Mouse (Mus musculus) NIH3T3 (cell line): ENCODE measurements at regions not wholly inside any gene's neighbourhood (a gene's known extent, or its start where the extent isn't known, plus 50 kb on each side); places are given as distances from the start of the nearest gene placed in this dataset.

Source experiments
- DNase-seq: peaks from one replicate; pipeline ENCODE4 v3.0.0-alpha.2; 2012; ENCODE audit warnings: low read depth

DNA sequence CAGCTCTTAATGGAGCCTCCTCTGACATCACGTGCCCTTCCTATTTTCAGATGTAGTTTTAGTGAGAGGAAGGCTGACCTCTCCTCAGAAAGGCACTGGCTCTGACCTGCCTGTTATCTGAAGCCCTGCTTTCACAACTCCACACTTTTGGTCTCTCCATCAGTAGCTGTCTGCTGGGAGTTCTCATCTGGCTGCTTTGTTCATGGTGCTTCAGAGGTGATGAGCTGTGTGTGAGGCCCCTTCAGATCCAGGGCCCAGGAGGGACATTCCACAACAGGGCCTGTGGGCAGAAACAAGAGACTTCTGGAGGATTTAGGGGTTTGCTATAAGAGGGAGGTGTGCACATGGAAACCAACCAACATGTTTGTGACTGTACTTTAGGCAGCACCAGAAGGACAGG lies 50.8 kb upstream of the Fhl2 start:
- DNase-seq, result no peak

GRCm38 (mm10) chr1:43250281-43250680 lies 53.5 kb upstream of the Fhl2 start:
- DNase-seq, result peak; percentile 36

- DNase-seq, result no peak
Measured at GRCm38 (mm10) chr1:43251356-43251755, 54.6 kb upstream of the Fhl2 start.

- DNase-seq, result no peak
Measured at GRCm38 (mm10) chr1:43254129-43254528, 57.3 kb upstream of the Fhl2 start.

DNA sequence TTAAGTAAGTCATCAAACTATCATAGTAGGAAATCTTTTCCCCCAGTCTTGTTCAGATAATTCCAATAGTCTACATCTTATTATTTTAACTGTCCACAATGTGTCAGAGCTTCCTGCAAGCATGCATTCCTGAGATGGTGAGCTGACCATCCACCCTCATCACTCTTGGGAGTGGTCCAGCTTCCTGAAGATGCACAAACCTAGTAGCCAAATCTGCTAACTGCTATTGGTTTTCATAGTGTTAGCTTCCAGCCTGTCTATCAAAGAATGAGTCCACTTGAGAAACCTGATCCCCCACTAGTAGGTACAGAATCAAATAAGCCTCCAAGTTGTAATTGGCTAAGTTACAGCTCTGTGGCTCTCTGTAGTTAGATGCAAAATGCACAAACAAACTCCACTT lies 59.3 kb upstream of the Fhl2 start:
- DNase-seq, result peak; percentile 62

- DNase-seq, result no peak
Measured at GRCm38 (mm10) chr1:43257909-43258308, 61.1 kb upstream of the Fhl2 start.

GRCm38 (mm10) chr1:43259841-43260240 lies 63.1 kb upstream of the Fhl2 start:
- DNase-seq, result peak; percentile 80

- peak; percentile 51 for DNase-seq
Measured at GRCm38 (mm10) chr1:43260491-43260890, 63.7 kb upstream of the Fhl2 start.

DNA sequence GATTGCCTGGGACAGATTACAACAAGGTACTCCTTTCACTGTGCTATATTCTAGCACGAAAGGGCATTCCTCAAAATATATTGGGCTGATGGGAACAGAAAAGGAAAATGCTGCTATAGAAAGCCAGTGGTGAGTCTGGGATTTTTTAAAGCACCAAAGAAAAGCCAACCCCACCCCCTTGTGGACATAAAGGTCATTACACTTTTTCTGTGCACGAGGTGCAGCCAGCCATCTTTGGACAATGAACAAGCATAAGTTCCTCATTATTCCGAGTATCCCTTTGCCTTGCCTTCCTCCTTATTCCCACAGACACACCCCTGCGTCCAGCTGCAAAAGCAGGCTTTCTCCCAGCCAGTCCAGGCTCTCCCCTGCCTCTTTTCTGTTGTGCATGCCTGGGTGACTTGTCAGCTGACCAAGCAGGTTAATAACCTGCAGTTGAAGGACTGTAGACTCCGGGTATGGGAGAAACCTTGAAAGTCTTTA lies 67.7 kb upstream of the Fhl2 start:
- DNase-seq, result peak; percentile 95

DNA sequence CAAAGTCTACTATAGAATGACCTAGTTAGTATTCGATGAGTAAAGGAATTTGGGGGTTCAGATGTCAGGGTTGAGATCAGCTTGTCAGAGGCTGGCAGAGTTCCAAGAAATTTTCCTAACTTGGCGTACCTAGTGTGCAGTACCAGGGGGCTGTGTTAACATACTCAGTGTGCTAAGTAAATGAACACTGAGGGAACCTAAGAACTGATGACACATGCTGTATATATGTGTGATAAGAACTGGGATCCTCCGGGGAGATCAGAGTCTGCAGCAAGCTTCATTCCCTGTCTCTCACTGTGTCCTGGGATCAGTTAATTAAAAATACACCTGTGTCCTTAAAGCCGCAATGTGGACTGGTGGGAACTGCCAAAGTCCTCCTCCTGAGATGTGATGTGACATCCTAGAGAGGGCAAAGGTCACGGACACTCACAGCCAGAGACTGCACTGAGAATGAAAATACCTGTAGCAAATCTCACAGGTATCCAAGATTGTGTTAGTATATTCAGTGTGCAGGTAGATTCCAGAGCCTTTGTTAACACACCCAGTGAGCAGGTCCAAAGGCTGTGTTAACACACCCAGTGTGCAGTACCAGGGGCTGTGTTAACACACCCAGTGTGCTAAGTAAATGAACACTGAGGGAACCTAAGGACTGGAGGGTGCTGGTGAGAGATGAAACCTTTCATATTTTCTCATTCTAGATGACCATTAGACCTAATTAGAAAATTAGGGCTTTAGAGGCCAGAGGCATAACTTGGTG lies 69.1 kb upstream of the Fhl2 start:
- DNase-seq, result no peak

GRCm38 (mm10) chr1:43269685-43270084 lies 72.9 kb upstream of the Fhl2 start:
- peak; percentile 85 for DNase-seq

- DNase-seq, result no peak
Measured at GRCm38 (mm10) chr1:43273236-43273868, 76.6 kb upstream of the Fhl2 start.

- no peak for DNase-seq
Measured at GRCm38 (mm10) chr1:43291736-43292135, 95.0 kb upstream of the Fhl2 start.

DNA sequence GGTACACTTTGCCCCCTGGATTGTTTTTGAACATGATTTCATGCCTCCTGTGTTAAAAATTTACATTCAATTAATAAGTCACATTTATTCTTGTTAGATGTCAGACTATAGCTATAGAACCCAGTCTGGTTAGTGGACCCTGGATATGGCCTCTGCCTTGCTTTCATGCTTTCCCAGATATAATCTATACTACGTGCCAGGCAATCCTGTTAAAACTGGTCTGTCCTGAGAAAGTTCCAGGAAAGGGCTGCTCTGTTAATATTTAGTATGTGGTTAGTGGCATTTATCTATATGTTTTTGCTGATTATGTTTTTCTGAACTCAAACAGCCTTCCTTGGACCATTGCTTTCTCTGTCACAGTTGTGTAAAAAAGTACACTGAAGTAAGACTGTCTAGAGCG lies 95.8 kb upstream of the Fhl2 start:
- DNase-seq, result no peak

DNA sequence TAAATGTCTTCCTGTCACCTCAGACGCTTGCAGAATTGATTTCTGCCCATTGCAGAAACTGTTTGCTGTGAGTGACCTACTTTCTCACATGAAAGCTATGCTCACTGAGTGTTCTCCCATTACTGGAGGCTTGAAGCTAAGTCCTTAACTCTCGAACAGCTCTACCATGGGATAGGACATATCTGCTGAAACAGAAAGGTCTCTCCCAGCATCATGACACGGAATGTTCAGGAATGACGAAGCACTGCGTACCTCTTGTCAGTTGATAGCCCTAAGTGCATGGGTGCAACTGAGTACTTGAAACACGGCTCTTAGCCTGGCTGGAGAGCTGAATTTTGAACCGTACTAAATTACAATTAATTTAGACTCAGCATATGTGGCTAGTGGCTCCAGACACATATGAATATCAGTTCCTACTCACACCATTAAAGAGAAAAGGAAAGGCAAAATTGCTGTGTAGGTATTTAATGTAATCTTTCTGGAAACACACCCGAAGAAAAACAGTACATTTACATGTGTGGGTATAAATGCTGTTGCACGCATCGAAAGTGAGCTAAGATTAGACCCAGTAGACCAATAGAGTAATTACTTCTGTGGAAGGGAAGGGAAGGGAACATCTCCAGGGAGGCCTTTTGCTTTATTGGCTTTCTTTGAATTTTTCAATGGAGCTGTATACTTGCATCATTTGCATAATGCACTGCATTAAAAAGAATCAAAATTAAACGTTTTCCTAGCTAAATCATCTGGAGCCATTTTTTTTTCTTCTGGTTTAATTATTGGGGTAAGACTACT lies 97.6 kb upstream of the Fhl2 start:
- no peak for DNase-seq

DNA sequence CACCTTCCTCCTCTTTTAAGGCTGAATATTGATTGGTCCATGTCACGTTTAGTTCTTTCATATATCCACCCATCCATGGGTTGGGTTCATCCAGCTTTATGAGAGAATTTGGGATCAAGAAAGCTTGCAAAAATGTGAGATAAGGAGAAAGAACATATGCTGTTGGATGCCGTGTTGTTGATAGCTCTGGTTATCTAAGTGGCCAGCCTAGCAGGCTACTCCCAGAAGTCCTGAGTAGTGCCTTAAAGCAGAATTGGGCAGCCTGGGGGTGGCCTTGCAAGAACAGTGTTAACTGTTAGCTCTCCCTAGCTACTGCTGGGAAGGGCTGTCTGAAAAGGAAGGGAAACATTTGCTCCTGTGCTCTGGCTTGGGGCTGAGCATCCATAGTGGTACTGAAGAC lies 100.8 kb upstream of the Fhl2 start:
- DNase-seq, result no peak

DNA sequence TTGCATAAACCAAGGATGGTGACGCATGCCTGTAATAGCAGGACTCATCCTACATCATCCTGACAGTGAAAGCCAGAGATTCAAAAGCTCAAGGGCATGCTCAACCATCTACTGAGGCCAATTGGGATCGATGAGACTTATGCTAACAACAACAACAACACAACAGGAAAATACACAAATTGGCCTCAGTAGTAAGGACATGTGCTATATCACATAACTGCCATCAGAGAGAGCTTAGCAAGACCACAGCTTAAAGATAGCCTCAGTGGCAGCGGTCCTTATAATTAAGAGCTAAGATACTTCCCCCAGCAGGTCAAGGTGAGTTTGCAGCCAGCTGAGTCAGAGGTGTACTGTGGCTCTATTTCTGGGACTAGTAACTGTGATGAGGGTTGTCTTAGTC lies 102.0 kb upstream of the Fhl2 start:
- no peak for DNase-seq

- peak; percentile 75 for DNase-seq
Measured at GRCm38 (mm10) chr1:43299490-43300302, 102.9 kb upstream of the Fhl2 start.

DNA sequence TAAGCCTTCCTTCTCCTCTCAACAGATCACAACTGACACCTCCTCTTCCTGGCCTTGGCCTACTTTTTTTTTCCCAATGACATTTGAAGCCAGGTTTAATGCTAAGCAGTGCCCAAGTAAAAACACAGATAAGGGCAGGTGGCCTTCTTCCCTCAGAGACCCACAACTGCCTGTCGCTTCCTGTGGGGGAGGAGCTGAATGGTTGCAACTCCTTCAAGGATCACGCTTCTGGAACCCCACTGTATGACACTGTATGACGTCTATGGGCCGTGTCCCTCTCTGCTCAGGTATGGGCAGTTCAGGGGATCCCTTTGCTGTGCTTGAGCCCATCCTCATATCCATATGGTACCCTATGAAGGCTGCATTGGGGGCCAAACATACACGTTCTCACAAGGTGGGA lies 103.9 kb upstream of the Fhl2 start:
- DNase-seq, result no peak

DNA sequence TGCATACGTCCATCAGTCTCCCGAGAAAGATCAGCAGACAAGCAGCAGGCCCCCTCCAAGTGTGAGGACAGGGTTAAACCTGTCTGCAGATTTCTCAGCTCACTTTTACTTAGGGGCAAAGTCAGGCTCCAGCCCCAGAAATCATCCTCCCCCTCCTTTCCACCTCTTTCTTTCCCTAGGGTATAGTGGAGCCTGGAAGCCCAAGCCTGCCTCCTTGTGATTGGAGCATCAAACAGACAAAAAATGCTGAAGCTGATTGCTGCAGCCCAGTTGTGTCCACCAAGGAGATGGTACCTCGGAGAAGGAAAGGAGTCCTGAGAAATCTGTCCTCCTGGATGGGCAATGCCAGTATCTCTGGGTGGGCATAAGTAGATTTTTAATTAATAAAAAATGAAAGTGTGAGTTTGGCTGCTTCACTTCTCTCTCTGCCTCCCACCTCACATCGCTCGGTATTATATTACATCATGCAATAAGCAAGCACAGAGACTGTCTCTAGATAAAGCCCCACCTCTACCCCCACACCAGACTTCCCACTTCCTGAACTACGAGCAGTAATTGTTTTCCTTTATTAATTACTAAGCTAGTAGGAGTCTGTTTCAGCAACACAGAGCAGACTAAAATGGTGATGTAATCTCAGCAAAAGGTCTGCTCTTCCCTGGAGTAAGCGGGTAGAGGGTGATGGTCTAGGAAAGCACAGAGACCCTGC lies 105.2 kb upstream of the Fhl2 start:
- no peak for DNase-seq

GRCm38 (mm10) chr1:43302657-43303056 lies 105.9 kb upstream of the Fhl2 start:
- DNase-seq, result no peak
